Mouse (Mus musculus): ENCODE measurements at regions not wholly inside any gene's neighbourhood (a gene's known extent, or its start where the extent isn't known, plus 50 kb on each side); places are given as distances from the start of the nearest gene placed in this dataset.
A peak's percentile ranks its signal among the peaks of the same experiment; 100 is the strongest.

DNA sequence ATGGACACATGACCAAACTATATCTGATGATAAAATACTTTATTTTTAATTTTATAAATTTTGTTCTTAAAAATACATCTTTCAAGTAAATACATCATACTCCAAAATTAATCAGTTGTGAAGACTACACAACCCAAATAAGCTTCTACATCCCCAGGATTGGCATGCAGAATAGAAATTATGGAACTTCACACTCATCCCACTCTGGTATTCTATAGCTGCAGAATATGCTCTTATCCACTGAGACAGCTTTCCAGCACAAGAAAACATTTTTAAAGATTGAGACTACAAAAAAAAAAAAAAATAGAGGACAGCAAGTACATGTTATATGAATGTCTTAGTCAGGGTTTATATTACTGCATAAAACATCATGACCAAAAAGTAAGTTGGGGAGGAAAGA is 94.4 kb downstream of the Gm11232 start:
- Histone ChIP-seq H3K27me3 (replicated peaks) (no peaks in the 10 kb centered on the region), H3K27ac (no peak overlapping the region), H3K9ac (no peak overlapping the region), H3K36me3 (no peaks in the 10 kb centered on the region), H3K4me2 (no peak overlapping the region), H3K9me3 (no peaks in the 10 kb centered on the region), H3K4me3 (replicated peaks) (no peak overlapping the region), H3K4me1 (no peaks in the 10 kb centered on the region)
- no peak for ATAC-seq (ENCODE audit: insufficient read depth, low FRiP score, low read depth)

DNA sequence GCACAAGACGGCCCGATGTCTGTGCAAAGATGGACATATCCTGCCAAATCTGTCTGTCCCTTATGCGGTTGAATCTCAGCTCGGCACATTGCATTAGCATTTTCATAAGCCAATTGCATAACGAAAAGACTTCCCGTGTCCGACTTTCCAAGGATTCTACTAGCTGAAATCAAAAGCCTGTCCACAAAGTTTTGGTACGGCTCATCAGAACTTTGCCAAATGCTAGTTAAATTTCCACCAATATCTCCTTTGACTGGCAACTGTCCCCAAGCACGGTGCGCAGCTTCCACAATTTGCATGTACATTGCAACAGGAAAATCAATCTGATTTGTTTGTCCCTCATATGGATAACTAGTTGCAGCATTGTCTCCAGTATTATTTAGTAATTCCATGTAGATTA is 117.2 kb downstream of the Gm11232 start:
- no peak overlapping the region for H3K9ac ChIP-seq
- H3K27me3 ChIP-seq (replicated peaks), result no peaks in the 10 kb centered on the region
- H3K4me1 ChIP-seq, result no peaks in the 10 kb centered on the region
- H3K4me2 ChIP-seq, result no peak overlapping the region
- no peak overlapping the region for H3K27ac ChIP-seq
- H3K9me3 ChIP-seq, result no peaks in the 10 kb centered on the region
- ATAC-seq (ENCODE audit: insufficient read depth, low FRiP score, low read depth), result no peak
- H3K4me3 ChIP-seq (replicated peaks), result no peak overlapping the region
- H3K36me3 ChIP-seq, result no peaks in the 10 kb centered on the region
- WGBS, result 94% methylated on average over 10 of the region's 10 CpGs

DNA sequence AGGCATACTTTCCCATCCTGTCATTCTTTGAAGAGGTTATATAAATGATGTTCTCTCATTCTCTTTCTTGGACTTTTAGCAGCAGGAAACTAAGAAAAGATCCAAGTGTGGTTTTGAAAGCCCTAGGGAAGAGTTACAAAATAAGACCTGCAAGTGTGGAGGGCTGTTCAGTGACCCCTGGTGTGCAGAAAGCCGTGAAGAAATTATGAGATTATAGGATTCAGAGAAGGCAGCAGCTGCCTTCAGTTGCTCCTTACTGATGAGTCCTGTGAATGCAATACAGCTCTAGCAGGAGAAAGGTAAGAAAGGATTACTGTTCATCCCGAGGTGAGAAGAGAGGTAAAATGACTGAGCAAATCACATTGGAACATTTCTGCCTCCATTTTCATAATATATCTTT is 130.7 kb downstream of the Gm11232 start:
- no peak overlapping the region for H3K4me3 ChIP-seq (replicated peaks)
- H3K4me1 ChIP-seq, result no peaks in the 10 kb centered on the region
- no peaks in the 10 kb centered on the region for H3K27me3 ChIP-seq (replicated peaks)
- ATAC-seq (ENCODE audit: insufficient read depth, low FRiP score, low read depth), result no peak
- H3K9me3 ChIP-seq, result no peaks in the 10 kb centered on the region
- no peak overlapping the region for H3K9ac ChIP-seq
- WGBS, result 31% methylated on average over 2 of the region's 2 CpGs
- H3K4me2 ChIP-seq, result no peak overlapping the region
- no peaks in the 10 kb centered on the region for H3K36me3 ChIP-seq
- no peak overlapping the region for H3K27ac ChIP-seq

DNA sequence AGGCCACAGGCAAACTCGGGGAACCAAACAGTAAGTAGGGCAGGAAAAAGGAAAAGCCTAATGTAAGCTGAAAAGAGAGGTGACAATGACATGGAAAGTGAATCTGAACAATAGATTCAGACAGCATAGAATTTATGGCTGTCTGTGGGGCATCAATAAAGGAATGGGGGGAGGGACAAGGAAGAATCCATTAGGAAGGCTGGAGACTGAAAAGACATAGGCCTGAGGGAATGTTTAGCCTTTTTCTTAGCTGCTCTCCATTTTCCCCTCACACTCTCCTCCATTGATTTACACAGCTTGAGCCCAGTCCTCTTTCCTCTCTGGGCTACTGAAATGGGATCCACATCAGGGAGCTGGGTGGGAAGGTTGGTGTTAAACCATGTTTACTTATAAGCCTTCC is 131.1 kb downstream of the Gm11232 start:
- no peak overlapping the region for H3K27ac ChIP-seq
- no peak overlapping the region for H3K4me3 ChIP-seq (replicated peaks)
- H3K4me1 ChIP-seq, result no peaks in the 10 kb centered on the region
- H3K9ac ChIP-seq, result no peak overlapping the region
- no peaks in the 10 kb centered on the region for H3K36me3 ChIP-seq
- H3K9me3 ChIP-seq, result no peaks in the 10 kb centered on the region
- WGBS, result 29% methylated on average over 1 of the region's 1 CpGs
- H3K27me3 ChIP-seq (replicated peaks), result no peaks in the 10 kb centered on the region
- ATAC-seq (ENCODE audit: insufficient read depth, low FRiP score, low read depth), result no peak
- H3K4me2 ChIP-seq, result no peak overlapping the region

DNA sequence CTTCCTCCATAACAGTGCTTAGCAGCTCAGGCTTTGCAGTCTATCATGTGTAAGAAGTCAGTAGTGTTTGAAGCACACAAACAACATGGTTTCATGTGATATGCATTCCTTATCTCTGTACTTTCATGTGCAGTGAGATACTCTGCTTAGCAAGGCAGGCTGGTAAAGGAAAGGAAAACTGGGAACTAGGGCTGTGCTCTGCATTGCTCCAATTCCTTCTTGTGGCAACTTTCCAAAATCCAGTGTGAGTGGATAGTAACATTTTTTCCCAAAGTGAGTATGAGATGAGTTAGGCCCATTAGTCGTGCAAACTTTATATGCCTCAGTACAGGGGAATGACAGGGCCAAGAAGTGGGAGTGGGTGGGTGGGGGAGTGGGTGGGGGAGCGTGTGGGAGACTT is 133.0 kb downstream of the Gm11232 start:
- H3K9me3 ChIP-seq, result no peaks in the 10 kb centered on the region
- no peak for ATAC-seq (ENCODE audit: insufficient read depth, low FRiP score, low read depth)
- no peaks in the 10 kb centered on the region for H3K4me1 ChIP-seq
- H3K36me3 ChIP-seq, result no peaks in the 10 kb centered on the region
- H3K4me3 ChIP-seq (replicated peaks), result no peak overlapping the region
- H3K27ac ChIP-seq, result no peak overlapping the region
- H3K4me2 ChIP-seq, result no peak overlapping the region
- 44% methylated on average over 2 of the region's 2 CpGs for WGBS
- no peaks in the 10 kb centered on the region for H3K27me3 ChIP-seq (replicated peaks)
- no peak overlapping the region for H3K9ac ChIP-seq

DNA sequence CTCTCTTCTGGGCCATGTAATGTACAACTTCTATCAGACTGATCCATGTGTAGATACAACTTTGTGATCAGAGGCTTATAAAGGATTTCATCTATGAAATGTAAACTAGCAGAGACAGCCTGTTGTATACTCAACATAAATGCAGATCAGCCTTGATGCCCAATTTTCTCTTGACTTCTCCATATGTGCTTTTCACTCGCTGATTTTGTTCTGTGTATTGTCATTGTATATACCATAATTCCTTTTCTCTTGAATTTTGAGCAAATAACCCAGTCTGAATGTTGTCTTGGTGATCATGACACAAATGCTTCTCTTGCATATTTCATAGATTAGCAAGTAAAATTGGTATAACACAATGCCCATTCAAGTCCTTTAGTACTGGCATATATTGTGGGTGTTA is 144.0 kb downstream of the Gm11232 start:
- Histone ChIP-seq H3K27me3 (replicated peaks) (no peaks in the 10 kb centered on the region), H3K9me3 (no peaks in the 10 kb centered on the region), H3K4me2 (no peak overlapping the region), H3K4me1 (no peaks in the 10 kb centered on the region), H3K36me3 (no peaks in the 10 kb centered on the region), H3K4me3 (replicated peaks) (no peak overlapping the region), H3K9ac (no peak overlapping the region), H3K27ac (no peak overlapping the region)
- WGBS, result 73% methylated on average over 1 of the region's 1 CpGs
- no peak for ATAC-seq (ENCODE audit: insufficient read depth, low FRiP score, low read depth)

DNA sequence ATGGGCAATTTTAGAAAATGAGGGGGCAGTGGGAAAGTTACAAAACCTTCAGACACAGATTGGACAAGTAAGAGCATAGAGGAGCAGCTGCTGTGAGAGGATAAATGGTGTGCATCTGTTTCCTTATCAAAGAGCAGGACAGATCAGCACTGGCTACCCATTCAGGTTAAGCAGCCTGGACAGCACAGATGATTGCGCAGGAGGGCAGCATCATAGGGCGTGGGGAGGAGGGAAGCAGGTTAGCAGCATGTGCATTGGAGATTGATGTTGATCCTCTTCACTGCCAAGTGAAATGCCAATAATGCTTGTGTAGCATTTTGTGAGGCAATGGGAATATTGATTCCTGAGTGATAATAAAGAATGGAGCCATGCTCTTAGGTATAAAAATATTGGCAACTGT is 171.9 kb downstream of the Gm11232 start:
- Histone ChIP-seq H3K4me3 (replicated peaks) (no peak overlapping the region), H3K9ac (no peak overlapping the region), H3K27me3 (replicated peaks) (no peaks in the 10 kb centered on the region), H3K4me2 (no peak overlapping the region), H3K27ac (no peak overlapping the region), H3K36me3 (no peaks in the 10 kb centered on the region), H3K4me1 (no peaks in the 10 kb centered on the region), H3K9me3 (no peaks in the 10 kb centered on the region)
- ATAC-seq (ENCODE audit: insufficient read depth, low FRiP score, low read depth), result no peak
- WGBS, result 78% methylated on average over 2 of the region's 2 CpGs

DNA sequence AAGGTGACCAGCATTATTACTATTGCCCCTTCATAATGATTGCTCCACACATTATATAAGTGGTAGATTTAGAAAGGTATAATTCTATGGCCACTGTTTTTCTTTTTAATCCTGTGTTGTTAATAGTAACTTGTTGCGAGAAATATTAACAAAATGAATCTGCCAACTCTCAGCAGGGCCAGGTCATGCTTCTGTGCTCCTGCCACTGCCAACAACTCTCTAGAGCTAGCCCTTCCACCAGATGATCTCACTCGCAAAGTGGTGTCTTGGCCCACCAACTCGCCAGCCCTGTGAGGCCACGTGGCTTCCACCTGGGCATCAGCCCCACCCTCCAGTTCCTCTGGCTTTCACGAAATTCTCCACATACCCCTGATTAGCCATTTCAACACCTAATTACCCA is 197.1 kb downstream of the Gm11232 start:
- Histone ChIP-seq H3K27me3 (replicated peaks) (no peaks in the 10 kb centered on the region), H3K36me3 (no peaks in the 10 kb centered on the region), H3K9me3 (no peaks in the 10 kb centered on the region), H3K4me2 (no peak overlapping the region), H3K4me3 (replicated peaks) (no peak overlapping the region), H3K4me1 (no peaks in the 10 kb centered on the region), H3K27ac (no peak overlapping the region), H3K9ac (no peak overlapping the region)
- no peak for ATAC-seq (ENCODE audit: insufficient read depth, low FRiP score, low read depth)
- 84% methylated on average over 5 of the region's 5 CpGs for WGBS

DNA sequence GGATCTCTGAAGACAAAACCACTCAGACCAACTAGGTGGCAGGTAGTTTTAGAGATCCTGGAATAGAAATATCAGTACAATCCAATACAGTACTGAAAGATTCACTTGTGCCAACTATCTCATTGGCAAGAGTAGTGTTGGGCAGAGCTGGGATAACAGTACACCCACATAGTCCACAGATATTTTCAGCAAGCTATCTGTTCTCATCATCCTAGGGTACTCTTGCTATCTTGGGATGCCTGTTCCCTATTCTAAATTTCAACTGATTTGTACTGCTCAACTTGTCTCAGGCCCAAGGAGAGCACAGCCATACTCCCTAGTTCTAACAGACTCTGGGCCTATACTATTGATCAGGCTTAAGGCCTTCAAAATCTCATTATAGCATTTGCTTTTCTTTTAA is 218.6 kb downstream of the Gm11232 start:
- Histone ChIP-seq H3K27ac (no peak overlapping the region), H3K9ac (no peak overlapping the region), H3K4me2 (no peak overlapping the region), H3K36me3 (no peaks in the 10 kb centered on the region), H3K9me3 (no peaks in the 10 kb centered on the region), H3K4me3 (replicated peaks) (no peak overlapping the region), H3K27me3 (replicated peaks) (no peaks in the 10 kb centered on the region), H3K4me1 (no peaks in the 10 kb centered on the region)
- no peak for ATAC-seq (ENCODE audit: insufficient read depth, low FRiP score, low read depth)

DNA sequence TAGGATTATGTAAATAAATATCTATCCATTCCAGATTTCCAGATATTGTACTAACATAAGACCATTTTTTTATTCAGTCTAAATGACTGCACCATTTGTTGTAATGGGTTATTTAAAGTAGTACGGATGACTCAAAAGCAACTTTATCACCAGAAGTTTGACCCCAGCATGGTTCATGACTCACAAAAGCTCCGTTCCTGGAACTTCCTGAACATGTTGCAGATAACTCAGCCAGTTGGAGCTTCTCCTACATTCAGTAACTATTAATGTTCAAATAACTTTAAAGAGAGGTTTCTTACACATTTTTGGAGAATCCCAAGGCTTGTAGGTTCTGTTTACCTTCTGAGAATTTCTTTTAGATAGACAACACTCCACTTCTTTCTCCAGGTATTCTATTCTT is 219.8 kb downstream of the Gm11232 start:
- Histone ChIP-seq H3K27ac (no peak overlapping the region), H3K36me3 (no peaks in the 10 kb centered on the region), H3K9me3 (no peaks in the 10 kb centered on the region), H3K4me3 (replicated peaks) (no peak overlapping the region), H3K9ac (no peak overlapping the region), H3K27me3 (replicated peaks) (no peaks in the 10 kb centered on the region), H3K4me2 (no peak overlapping the region), H3K4me1 (no peaks in the 10 kb centered on the region)
- no peak for ATAC-seq (ENCODE audit: insufficient read depth, low FRiP score, low read depth)
- 49% methylated on average over 2 of the region's 2 CpGs for WGBS

DNA sequence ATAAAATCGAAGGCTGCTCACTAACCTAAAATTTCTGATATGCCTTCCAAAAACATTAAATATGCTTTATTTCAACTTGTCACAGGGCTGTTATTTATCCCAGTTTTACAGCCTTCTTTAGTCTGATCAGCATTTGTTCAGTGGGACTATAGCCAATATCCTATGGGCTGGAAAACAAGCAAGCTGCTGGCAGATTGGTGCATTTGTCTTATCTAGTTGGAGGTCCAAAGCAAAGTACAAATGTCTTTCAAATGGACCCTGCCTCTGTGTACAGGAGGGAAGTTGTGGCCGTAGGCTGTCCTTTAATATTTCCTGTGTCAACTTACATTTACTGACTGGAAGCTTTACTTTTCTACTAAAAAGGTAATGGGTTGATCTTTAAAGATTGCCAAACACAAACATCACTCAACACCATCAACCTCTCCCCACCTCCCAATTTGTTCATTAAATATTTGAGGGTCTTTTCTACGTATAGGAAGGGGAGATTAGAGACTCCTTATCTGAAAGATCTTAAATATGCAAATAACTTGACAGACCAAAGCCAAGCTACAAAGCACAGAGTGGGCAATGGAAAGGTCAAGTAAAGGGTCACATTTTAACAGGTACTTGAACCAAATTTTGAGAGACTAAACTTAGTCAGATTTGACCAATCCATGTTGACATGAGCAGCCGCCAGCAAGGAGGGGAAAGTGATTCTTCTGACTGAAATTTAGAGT is 233.4 kb downstream of the Gm11232 start:
- H3K9ac ChIP-seq, result no peak overlapping the region
- 49% methylated on average over 4 of the region's 4 CpGs for WGBS
- ATAC-seq (ENCODE audit: insufficient read depth, low FRiP score, low read depth), result peak; percentile 65; the same call in 1 of the 2 replicates
- no peaks in the 10 kb centered on the region for H3K36me3 ChIP-seq
- H3K9me3 ChIP-seq, result no peaks in the 10 kb centered on the region
- no peaks in the 10 kb centered on the region for H3K4me1 ChIP-seq
- no peak overlapping the region for H3K27ac ChIP-seq
- no peak overlapping the region for H3K4me2 ChIP-seq
- H3K4me3 ChIP-seq (replicated peaks), result no peak overlapping the region
- no peaks in the 10 kb centered on the region for H3K27me3 ChIP-seq (replicated peaks)

DNA sequence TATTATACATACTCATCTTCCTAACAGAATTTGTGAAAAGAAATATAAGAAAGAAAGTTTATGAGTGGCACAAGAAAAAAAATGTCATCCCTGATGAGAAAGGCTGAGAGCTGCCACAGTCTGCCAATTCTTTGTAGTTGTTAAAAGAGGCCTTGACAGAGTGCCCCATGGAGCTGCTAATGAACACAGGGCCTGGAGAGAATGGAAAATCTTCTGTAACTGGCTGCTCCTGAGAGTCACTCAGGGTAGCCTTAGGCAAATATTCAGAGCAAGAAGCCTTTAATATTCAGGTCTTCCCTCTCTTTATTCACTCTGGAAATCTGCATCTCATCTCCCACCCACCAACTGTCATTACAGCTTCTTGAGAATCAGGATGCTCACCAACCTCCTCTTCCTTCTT is 237.0 kb downstream of the Gm11232 start:
- no peak overlapping the region for H3K27ac ChIP-seq
- H3K4me1 ChIP-seq, result no peaks in the 10 kb centered on the region
- no peak overlapping the region for H3K4me3 ChIP-seq (replicated peaks)
- no peak overlapping the region for H3K4me2 ChIP-seq
- no peaks in the 10 kb centered on the region for H3K36me3 ChIP-seq
- no peak overlapping the region for H3K9ac ChIP-seq
- H3K27me3 ChIP-seq (replicated peaks), result no peaks in the 10 kb centered on the region
- ATAC-seq (ENCODE audit: insufficient read depth, low FRiP score, low read depth), result no peak
- no peaks in the 10 kb centered on the region for H3K9me3 ChIP-seq

DNA sequence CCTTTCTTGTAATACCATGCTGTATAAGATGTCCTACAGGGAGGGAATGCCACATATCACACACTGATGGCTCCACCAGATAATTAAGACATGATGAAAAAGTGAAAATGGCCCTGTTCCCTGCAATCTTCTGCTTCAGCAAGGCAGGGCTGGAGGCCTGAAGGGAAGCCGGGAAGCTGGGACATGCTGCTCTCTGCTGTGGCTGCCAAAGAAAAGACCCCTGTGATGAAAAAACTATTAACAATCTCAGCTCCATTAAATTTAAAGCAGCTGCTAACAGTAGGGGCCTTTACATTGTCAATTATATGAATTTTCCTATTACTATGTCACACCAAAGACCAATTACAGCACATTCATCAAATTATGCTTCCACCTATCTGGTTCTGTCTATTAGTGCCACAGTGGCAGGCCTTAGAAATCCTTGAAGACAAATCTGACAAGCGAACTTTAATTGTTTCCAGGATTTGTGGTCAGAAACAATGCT is 239.8 kb downstream of the Gm11232 start:
- no peaks in the 10 kb centered on the region for H3K4me1 ChIP-seq
- no peak overlapping the region for H3K4me2 ChIP-seq
- H3K27me3 ChIP-seq (replicated peaks), result no peaks in the 10 kb centered on the region
- H3K4me3 ChIP-seq (replicated peaks), result no peak overlapping the region
- 65% methylated on average over 2 of the region's 2 CpGs for WGBS
- no peaks in the 10 kb centered on the region for H3K9me3 ChIP-seq
- no peak overlapping the region for H3K9ac ChIP-seq
- ATAC-seq (ENCODE audit: insufficient read depth, low FRiP score, low read depth), result no peak
- H3K36me3 ChIP-seq, result no peaks in the 10 kb centered on the region
- no peak overlapping the region for H3K27ac ChIP-seq

All from stomach, embryonic 15.5 days (tissue).